9 mouse cellular contexts compared by ENCODE assay signal in genomic region chr4:147959881-147960831, GRCm38 (mm10). TPM values are rescaled to one million over a fixed set of nuclear protein-coding genes. Genes with fewer than 3 reads are reported as not detected.
DNase-seq lines count a peak whose midpoint lies in the region; ATAC-seq and TF ChIP-seq lines count a peak whose summit lies in the region.
"Had no signal": no experiment of that assay in that cellular context is flagged by ENCODE, and none has a peak within 500 bp of the region (broad histone marks: within the 10 kb centered on the region; RNA-seq: fewer than 3 reads in every experiment).

No protein-coding gene starts in this region.

- H3K4me1 ChIP-seq in embryonic facial prominence, embryonic 11.5 days (ENCODE audit: control insufficient read depth, insufficient read depth, low read length): no peaks in the 10 kb centered on the region
- H3K4me1 ChIP-seq in small intestine, adult 2 months (ENCODE audit: control insufficient read depth, insufficient read depth, insufficient read length, low read length): no peaks in the 10 kb centered on the region
- H3K4me1 ChIP-seq: lung, embryonic 15.5 days had no signal

- H3K9me3 ChIP-seq in embryonic facial prominence, embryonic 11.5 days (replicated peaks; ENCODE audit: control insufficient read depth, low read length): no peaks in the 10 kb centered on the region
- H3K9me3 ChIP-seq: lung, embryonic 15.5 days had no signal

- ATAC-seq in embryonic facial prominence, embryonic 11.5 days (replicated peaks; ENCODE audit: insufficient number of reproducible peaks, low FRiP score, low TSS enrichment, low read depth): 0 out of 2 replicates have a peak, but pooled peaks have one; percentile 50

- intact Hi-C loops in left cerebral cortex, adult 2 months (cut with DNase I): loop anchor here (2.0 kb wide), 1 partner anchor 49 kb away; no protein-coding TSS in a partner anchor

- 46% methylated on average over 6 of the region's 6 CpGs for WGBS in embryonic facial prominence, embryonic 11.5 days
- 28% methylated on average over 6 of the region's 6 CpGs for WGBS in small intestine, adult 2 months

- peak; percentile 69 for TF ChIP-seq CTCF in left cerebral cortex, adult 2 months (IDR thresholded peaks at IDR 0.05)
- peak; percentile 65; the same call in 1 of the 2 replicates for TF ChIP-seq CTCF in small intestine, adult 2 months (IDR thresholded peaks at IDR 0.05; ENCODE audit: extremely low read depth, insufficient read length, insufficient replicate concordance, low read depth, low read length)

- H3K27ac ChIP-seq in embryonic facial prominence, embryonic 11.5 days (replicated peaks; ENCODE audit: low read depth, low read length): no peak overlapping the region
- no peak overlapping the region for H3K27ac ChIP-seq in left cerebral cortex, adult 2 months
- H3K27ac ChIP-seq in small intestine, adult 2 months (ENCODE audit: insufficient read depth, low read depth, low read length): no peak overlapping the region
- H3K27ac ChIP-seq: lung, embryonic 15.5 days had no signal

- no peaks in the 10 kb centered on the region for H3K36me3 ChIP-seq in embryonic facial prominence, embryonic 11.5 days (replicated peaks; ENCODE audit: control insufficient read depth, insufficient read depth, low read depth, low read length)
- no peaks in the 10 kb centered on the region for H3K36me3 ChIP-seq in small intestine, adult 2 months (ENCODE audit: control insufficient read depth, insufficient read depth, low read length)
- H3K36me3 ChIP-seq: lung, embryonic 15.5 days had no signal

- H3K4me3 ChIP-seq in embryonic facial prominence, embryonic 11.5 days (ENCODE audit: low read depth, low read length): no peak overlapping the region
- H3K4me3 ChIP-seq in left cerebral cortex, adult 2 months: no peak overlapping the region
- H3K4me3 ChIP-seq in small intestine, adult 2 months (ENCODE audit: low read depth, low read length): no peak overlapping the region
- H3K4me3 ChIP-seq: lung, embryonic 15.5 days had no signal

- no peak overlapping the region for H3K4me2 ChIP-seq in embryonic facial prominence, embryonic 11.5 days (ENCODE audit: low read depth, low read length)
- H3K4me2 ChIP-seq: lung, embryonic 15.5 days had no signal

- no peak for TF ChIP-seq POLR2A in small intestine, adult 2 months (IDR thresholded peaks at IDR 0.05; ENCODE audit: low read depth, low read length)

- H3K27me3 ChIP-seq in embryonic facial prominence, embryonic 11.5 days (ENCODE audit: control insufficient read depth, insufficient read depth, low read length): no peaks in the 10 kb centered on the region
- H3K27me3 ChIP-seq in small intestine, adult 2 months (ENCODE audit: control insufficient read depth, insufficient read depth, low read length): no peaks in the 10 kb centered on the region
- H3K27me3 ChIP-seq: lung, embryonic 15.5 days had no signal

- H3K9ac ChIP-seq in embryonic facial prominence, embryonic 11.5 days (replicated peaks; ENCODE audit: low read length): no peak overlapping the region
- H3K9ac ChIP-seq: lung, embryonic 15.5 days had no signal

- DNase-seq in gastrocnemius, adult 18-20 months (ENCODE audit: low spot score): peak; percentile 68
- no peak for DNase-seq in gastrocnemius, postnatal 25 days
- DNase-seq in adrenal gland, adult 18-20 months (ENCODE audit: low spot score in 2 of 2): peak; percentile 63 to 70
- DNase-seq in embryonic facial prominence, embryonic 11.5 days (ENCODE audit: low spot score): peak; percentile 84
- peak; percentile 85 for DNase-seq in heart, postnatal 4 days
- DNase-seq in left cerebral cortex, adult 2 months (ENCODE audit: extremely low spot score in 1 of 2, low spot score in 2 of 2): peak; percentile 37 to 61
- DNase-seq in mesoderm, embryonic 11.5 days (ENCODE audit: low read depth, low spot score): peak; percentile 87

RNA-seq across cellular contexts. Expression of gene 2510039O18Rik, which starts 19.5 kb away (rescaled TPM):
- 10 to 100 TPM; 19.2 to 19.8 TPM for total RNA-seq in gastrocnemius, adult 18-20 months (2021)
- total RNA-seq in gastrocnemius, postnatal 25 days (2021): 10 to 100 TPM; 19.1 to 20.0 TPM
- total RNA-seq in adrenal gland, adult 18-20 months (2021): 10 to 100 TPM; 44.1 to 48.0 TPM
- 14.5 and 15.9 TPM in 2 replicates for polyA plus RNA-seq in embryonic facial prominence, embryonic 11.5 days (2014; fragmentation: Nextera tagmentation; extraction: Ambion mirVana)
- total RNA-seq in heart, postnatal 4 days (2021): 10 to 100 TPM; 46.8 to 49.3 TPM
- 10 to 100 TPM; 28.9 to 31.2 TPM for total RNA-seq in left cerebral cortex, adult 2 months (2021)
- 97.5 and 209 TPM in 2 replicates for polyA plus RNA-seq in small intestine, adult 2 months (2012; rRNA removed)

RNA-seq across cellular contexts. Expression of gene Plod1, which starts 23.6 kb away (rescaled TPM):
- total RNA-seq in gastrocnemius, adult 18-20 months (2021): 10 to 100 TPM; 16.0 to 17.2 TPM
- total RNA-seq in gastrocnemius, postnatal 25 days (2021): 10 to 100 TPM; 25.2 to 28.9 TPM
- 10 to 100 TPM; 38.1 to 54.7 TPM for total RNA-seq in adrenal gland, adult 18-20 months (2021)
- polyA plus RNA-seq in embryonic facial prominence, embryonic 11.5 days (2014; fragmentation: Nextera tagmentation; extraction: Ambion mirVana): 32.7 and 36.4 TPM in 2 replicates
- total RNA-seq in heart, postnatal 4 days (2021): 10 to 100 TPM; 80.9 to 82.5 TPM
- 10 to 100 TPM; 14.2 to 14.4 TPM for total RNA-seq in left cerebral cortex, adult 2 months (2021)
- 8.8 and 18.8 TPM in 2 replicates for polyA plus RNA-seq in small intestine, adult 2 months (2012; rRNA removed)

RNA-seq across cellular contexts. Expression of gene Nppb, which starts 25.4 kb away (rescaled TPM):
- total RNA-seq in gastrocnemius, adult 18-20 months (2021): not detected
- total RNA-seq in gastrocnemius, postnatal 25 days (2021): not detected
- under 1 TPM in 1 of 2 experiments, not detected in 1; 0.42 TPM for total RNA-seq in adrenal gland, adult 18-20 months (2021)
- 0.57 and 1.0 TPM in 2 replicates for polyA plus RNA-seq in embryonic facial prominence, embryonic 11.5 days (2014; fragmentation: Nextera tagmentation; extraction: Ambion mirVana)
- total RNA-seq in heart, postnatal 4 days (2021): 100 to 1,000 TPM; 736 to 787 TPM
- not detected for total RNA-seq in left cerebral cortex, adult 2 months (2021)
- not detected in 2 replicates for polyA plus RNA-seq in small intestine, adult 2 months (2012; rRNA removed)

RNA-seq across cellular contexts. Expression of gene Nppa, which starts 40.4 kb away (rescaled TPM):
- total RNA-seq in gastrocnemius, adult 18-20 months (2021): not detected
- not detected for total RNA-seq in gastrocnemius, postnatal 25 days (2021)
- total RNA-seq in adrenal gland, adult 18-20 months (2021): not detected
- 1.9 and 19.5 TPM in 2 replicates for polyA plus RNA-seq in embryonic facial prominence, embryonic 11.5 days (2014; fragmentation: Nextera tagmentation; extraction: Ambion mirVana)
- 1,000 to 10,000 TPM; 1,585 to 1,953 TPM for total RNA-seq in heart, postnatal 4 days (2021)
- not detected for total RNA-seq in left cerebral cortex, adult 2 months (2021)
- not detected in 2 replicates for polyA plus RNA-seq in small intestine, adult 2 months (2012; rRNA removed)

RNA-seq across cellular contexts. Expression of gene Mfn2, which starts 55.7 kb away (rescaled TPM):
- total RNA-seq in gastrocnemius, adult 18-20 months (2021): 100 to 1,000 TPM; 403 to 443 TPM
- 100 to 1,000 TPM; 346 to 413 TPM for total RNA-seq in gastrocnemius, postnatal 25 days (2021)
- total RNA-seq in adrenal gland, adult 18-20 months (2021): 100 to 1,000 TPM; 187 to 211 TPM
- 23.1 and 28.0 TPM in 2 replicates for polyA plus RNA-seq in embryonic facial prominence, embryonic 11.5 days (2014; fragmentation: Nextera tagmentation; extraction: Ambion mirVana)
- 100 to 1,000 TPM; 505 to 526 TPM for total RNA-seq in heart, postnatal 4 days (2021)
- total RNA-seq in left cerebral cortex, adult 2 months (2021): 100 to 1,000 TPM; 181 to 199 TPM
- 38.0 and 72.8 TPM in 2 replicates for polyA plus RNA-seq in small intestine, adult 2 months (2012; rRNA removed)

Comparison
In these comparisons a context has a peak if more than half of its experiments do, and no peak if none do; other contexts are left out.
1. RNA of gene Nppb, which starts 25.4 kb away (total RNA-seq): 736 to 787 TPM in heart, postnatal 4 days; 0.42 TPM in adrenal gland, adult 18-20 months, not detected in gastrocnemius, adult 18-20 months, not detected in gastrocnemius, postnatal 25 days and not detected in left cerebral cortex, adult 2 months; every median in the first group is over 100 times any median in the second.